23 mouse cellular contexts compared by ENCODE assay signal in the genomic region with DNA sequence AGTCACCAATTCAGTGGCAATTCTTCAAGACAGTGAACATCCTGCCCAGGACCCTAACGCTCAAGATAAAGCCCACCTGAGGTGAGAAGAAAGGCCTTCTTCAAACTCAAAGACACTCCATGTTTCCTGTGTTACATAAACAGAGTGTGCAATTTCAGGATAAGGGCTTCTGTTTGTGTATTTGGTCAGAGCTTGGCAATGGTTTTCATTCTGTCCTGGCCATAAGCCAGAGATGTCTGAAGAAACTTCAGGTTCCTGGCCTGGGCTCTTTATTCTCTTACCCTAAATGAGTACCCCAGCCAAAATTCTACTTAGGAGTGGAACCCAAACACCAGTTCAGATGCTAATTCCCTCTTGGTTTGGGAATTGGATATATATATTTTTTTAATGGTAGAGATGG.
DNase-seq lines count a peak whose midpoint lies in the region; ATAC-seq and TF ChIP-seq lines count a peak whose summit lies in the region.
"Had no signal": no experiment of that assay in that cellular context is flagged by ENCODE, and none has a peak within 500 bp of the region (broad histone marks: within the 10 kb centered on the region; RNA-seq: fewer than 3 reads in every experiment).

No protein-coding gene starts in this region.

- H3K27me3 ChIP-seq in heart, embryonic 12.5 days (replicated peaks): no peaks in the 10 kb centered on the region
- no peaks in the 10 kb centered on the region for H3K27me3 ChIP-seq in lung, postnatal 0 days (replicated peaks; ENCODE audit: insufficient read depth, low read length)
- H3K27me3 ChIP-seq: CH12.LX; limb, embryonic 15.5 days; midbrain, embryonic 13.5 days; neural tube, embryonic 13.5 days had no signal

- 51% methylated on average over 1 of the region's 1 CpGs for WGBS in heart, embryonic 12.5 days
- WGBS in lung, postnatal 0 days: 8% methylated on average over 1 of the region's 1 CpGs

- no peak overlapping the region for H3K4me3 ChIP-seq in heart, embryonic 12.5 days
- no peak overlapping the region for H3K4me3 ChIP-seq in lung, postnatal 0 days (ENCODE audit: low read depth, low read length)
- H3K4me3 ChIP-seq: embryonic facial prominence, embryonic 12.5 days; layer of hippocampus, adult 2 months; limb, embryonic 15.5 days; midbrain, embryonic 13.5 days; neural tube, embryonic 13.5 days had no signal

- TF ChIP-seq CTCF in lung, postnatal 0 days (IDR thresholded peaks at IDR 0.05): no peak

- DNase-seq in adrenal gland, postnatal 14 days: peak; percentile 20
- no peak for DNase-seq in adrenal gland, postnatal 25 days
- DNase-seq in heart, postnatal 10 days: peak; percentile 22 to 25
- DNase-seq in NIH3T3 (ENCODE audit: low read depth): peak; percentile 5
- peak; percentile 46 for DNase-seq in lung, postnatal 0 days (ENCODE audit: low spot score)
- no peak for DNase-seq in layer of hippocampus, postnatal 25 days (ENCODE audit: extremely low spot score in 1 of 2, low spot score in 1 of 2)
- DNase-seq: adrenal gland, adult 8-10 months; cerebellum, adult 2 months; kidney, adult 11 months; liver, postnatal 0 days; right cerebral cortex, adult 18-20 months; thymus, postnatal 14 days had no signal

- H3K9me3 ChIP-seq in heart, embryonic 12.5 days (replicated peaks): no peaks in the 10 kb centered on the region
- H3K9me3 ChIP-seq in lung, postnatal 0 days (ENCODE audit: low read length): no peaks in the 10 kb centered on the region
- H3K9me3 ChIP-seq: embryonic facial prominence, embryonic 12.5 days; limb, embryonic 15.5 days; midbrain, embryonic 13.5 days; neural tube, embryonic 13.5 days had no signal

- H3K36me3 ChIP-seq in heart, embryonic 12.5 days: no peaks in the 10 kb centered on the region
- no peaks in the 10 kb centered on the region for H3K36me3 ChIP-seq in lung, postnatal 0 days (ENCODE audit: insufficient read depth, low read length)
- H3K36me3 ChIP-seq: embryonic facial prominence, embryonic 12.5 days; limb, embryonic 15.5 days; midbrain, embryonic 13.5 days; neural tube, embryonic 13.5 days had no signal

- H3K9ac ChIP-seq in heart, embryonic 12.5 days: no peak overlapping the region
- no peak overlapping the region for H3K9ac ChIP-seq in lung, postnatal 0 days (replicated peaks; ENCODE audit: low read depth)
- H3K9ac ChIP-seq: embryonic facial prominence, embryonic 12.5 days; hindbrain, embryonic 14.5 days; limb, embryonic 15.5 days; liver, postnatal 0 days; midbrain, embryonic 13.5 days; neural tube, embryonic 13.5 days had no signal

- no peak overlapping the region for H3K4me2 ChIP-seq in heart, embryonic 12.5 days
- H3K4me2 ChIP-seq in lung, postnatal 0 days (replicated peaks; ENCODE audit: low read depth, low read length): no peak overlapping the region
- H3K4me2 ChIP-seq: embryonic facial prominence, embryonic 12.5 days; hindbrain, embryonic 14.5 days; limb, embryonic 15.5 days; midbrain, embryonic 13.5 days; neural tube, embryonic 13.5 days had no signal

- intact Hi-C loops in heart, postnatal 10 days (cut with DNase I): no loop called here

- peak; percentile 49 for TF ChIP-seq EP300 in lung, postnatal 0 days (IDR thresholded peaks at IDR 0.05)

- 0 out of 2 replicates have a peak, but pooled peaks cover 7% of the 10 kb centered on the region for H3K4me1 ChIP-seq in heart, embryonic 12.5 days (replicated peaks)
- no peaks in the 10 kb centered on the region for H3K4me1 ChIP-seq in lung, postnatal 0 days (ENCODE audit: insufficient read depth, low read depth, low read length)
- H3K4me1 ChIP-seq: embryonic facial prominence, embryonic 12.5 days; limb, embryonic 15.5 days; midbrain, embryonic 13.5 days had no signal

- H3K27ac ChIP-seq in heart, embryonic 12.5 days (ENCODE audit: poor library complexity, severe bottlenecking): no peak overlapping the region
- H3K27ac ChIP-seq in lung, postnatal 0 days (ENCODE audit: low read length): no peak overlapping the region
- H3K27ac ChIP-seq: embryonic facial prominence, embryonic 12.5 days; hindbrain, embryonic 14.5 days; kidney, postnatal 0 days; layer of hippocampus, adult 2 months; limb, embryonic 15.5 days; midbrain, embryonic 13.5 days; neural tube, embryonic 13.5 days had no signal

- no peak for ATAC-seq in heart, embryonic 12.5 days (ENCODE audit: insufficient number of reproducible peaks, low FRiP score)
- no peak for ATAC-seq in lung, postnatal 0 days
- ATAC-seq in erythroid progenitor cell, adult 5-6 weeks (replicated peaks; ENCODE audit: low FRiP score, poor library complexity, severe bottlenecking): no peak
- ATAC-seq: forebrain, embryonic 16.5 days; liver, postnatal 0 days; midbrain, embryonic 13.5 days had no signal

Comparison
In these comparisons a context has a peak if more than half of its experiments do, and no peak if none do; other contexts are left out.
1. DNase-seq: peak in adrenal gland, postnatal 14 days (single experiment), heart, postnatal 10 days (2 of 2), NIH3T3 (single experiment) and lung, postnatal 0 days (single experiment); none in adrenal gland, postnatal 25 days (single experiment) and layer of hippocampus, postnatal 25 days (0 of 2).